Mouse (Mus musculus): ENCODE measurements around the gene Ccdc130.

Ccdc130 gene

GRCm38 (mm10) chr8:84237542-84238229, 32.5 kb downstream of the Ccdc130 start:
- DNase-seq (ENCODE audit: low spot score in 2 of 2), result no peak

GRCm38 (mm10) chr8:84236998-84237473, 33.1 kb downstream of the Ccdc130 start, which contains the start of gene Zswim4:
Zswim4 (minus strand) TSS chr8:84237055.
- DNase-seq (ENCODE audit: low spot score in 2 of 2), result peak; percentile 97 to 98

- no peak for DNase-seq (ENCODE audit: low spot score in 2 of 2)
These were observed 33.7 kb downstream of the Ccdc130 start for GRCm38 (mm10) chr8:84236410-84236997.

- DNase-seq (ENCODE audit: low spot score in 2 of 2), result no peak
These were observed 34.3 kb downstream of the Ccdc130 start for GRCm38 (mm10) chr8:84235746-84236409.

GRCm38 (mm10) chr8:84233055-84233454, 37.1 kb downstream of the Ccdc130 start:
- DNase-seq (ENCODE audit: low spot score in 2 of 2), result no peak

- no peak for DNase-seq (ENCODE audit: low spot score in 2 of 2)
These were observed 39.4 kb downstream of the Ccdc130 start for GRCm38 (mm10) chr8:84230735-84231134.

- no peak for DNase-seq (ENCODE audit: low spot score in 2 of 2)
These were observed 46.7 kb downstream of the Ccdc130 start for GRCm38 (mm10) chr8:84223322-84224029.

GRCm38 (mm10) chr8:84222566-84223165, 47.5 kb downstream of the Ccdc130 start:
- DNase-seq (ENCODE audit: low spot score in 2 of 2), result no peak

- DNase-seq (ENCODE audit: low spot score in 2 of 2), result no peak
These were observed 50.1 kb downstream of the Ccdc130 start for GRCm38 (mm10) chr8:84220105-84220504.

GRCm38 (mm10) chr8:84218143-84218542, 52.0 kb downstream of the Ccdc130 start:
- DNase-seq (ENCODE audit: low spot score in 2 of 2), result no peak

GRCm38 (mm10) chr8:84217206-84217605, 53.0 kb downstream of the Ccdc130 start:
- no peak for DNase-seq (ENCODE audit: low spot score in 2 of 2)

- no peak for DNase-seq (ENCODE audit: low spot score in 2 of 2)
These were observed 56.9 kb downstream of the Ccdc130 start for GRCm38 (mm10) chr8:84213277-84213676.

GRCm38 (mm10) chr8:84211881-84212563, 58.2 kb downstream of the Ccdc130 start:
- no peak for DNase-seq (ENCODE audit: low spot score in 2 of 2)

GRCm38 (mm10) chr8:84211202-84211601, 59.0 kb downstream of the Ccdc130 start:
- DNase-seq (ENCODE audit: low spot score in 2 of 2), result no peak

- peak; percentile 72 to 86 for DNase-seq (ENCODE audit: low spot score in 2 of 2)
These were observed 59.9 kb downstream of the Ccdc130 start for GRCm38 (mm10) chr8:84210167-84210791.

GRCm38 (mm10) chr8:84208381-84209380, 61.5 kb downstream of the Ccdc130 start:
- no peak for DNase-seq (ENCODE audit: low spot score in 2 of 2)

GRCm38 (mm10) chr8:84207811-84208210, 62.4 kb downstream of the Ccdc130 start:
- DNase-seq (ENCODE audit: low spot score in 2 of 2), result peak; percentile 66 to 71

Data from urinary bladder, postnatal 4 days (tissue).